Mouse (Mus musculus): ENCODE data around the gene 1810009A15Rik.

The 1810009A15Rik gene

DNA sequence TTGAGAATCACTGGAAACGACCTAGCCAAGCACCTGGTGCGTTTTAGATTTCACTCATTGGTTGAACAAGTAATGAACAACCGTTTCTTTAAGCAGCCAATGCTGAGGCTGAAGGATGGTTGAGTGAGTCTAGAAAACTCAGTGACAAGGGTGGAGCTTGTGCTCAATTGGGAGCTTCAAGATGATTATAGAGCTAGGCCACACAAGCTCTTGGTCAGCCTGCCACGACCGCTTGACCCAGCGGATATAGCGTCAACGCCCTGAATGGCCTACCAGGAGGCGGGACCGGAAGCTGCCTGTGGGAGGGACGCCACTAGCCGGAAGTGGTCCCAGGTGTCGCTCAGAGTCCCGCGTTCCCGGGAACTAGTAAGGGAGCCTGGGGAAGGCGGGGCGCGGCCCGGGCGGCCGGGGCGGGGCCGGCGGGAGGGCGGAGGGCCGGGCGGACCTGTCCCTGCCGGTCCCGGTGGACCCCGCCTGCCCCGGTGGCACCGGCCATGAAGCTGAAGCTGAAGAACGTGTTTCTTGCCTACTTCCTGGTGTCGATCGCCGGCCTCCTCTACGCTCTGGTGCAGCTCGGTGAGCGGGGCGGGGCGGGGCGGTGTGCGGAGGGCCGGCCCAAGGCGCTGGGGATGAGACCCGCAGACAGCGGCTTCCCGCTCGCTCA, 31.6 kb downstream of the 1810009A15Rik start, which contains the start of gene B3gat3:
Gene B3gat3, plus strand, starts transcription at position 302 of the 664 bp plus-strand sequence.
- DNase-seq (ENCODE audit: low read depth, low spot score): peak; percentile 89

DNA sequence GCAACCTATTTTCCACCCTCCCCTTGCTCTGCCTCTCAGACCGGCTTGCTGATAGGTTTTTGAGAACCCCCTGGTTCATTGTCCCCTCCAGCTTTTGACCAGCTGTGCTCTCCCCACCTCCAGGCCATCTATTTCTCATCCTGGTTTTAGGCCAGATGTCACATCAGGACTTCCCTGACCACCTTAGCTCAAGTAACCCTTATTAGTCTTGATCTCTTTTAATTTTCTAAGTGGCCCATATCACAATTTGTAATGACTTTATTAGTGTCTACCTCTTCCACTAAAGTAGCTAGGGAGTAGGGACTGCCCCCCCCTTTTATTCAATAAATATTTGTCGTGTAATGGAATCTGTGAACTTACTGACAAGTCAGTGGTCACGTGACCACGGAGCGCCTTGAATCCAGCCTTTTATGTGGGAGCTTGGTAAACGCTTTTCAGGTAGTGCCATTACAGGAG, 32.2 kb downstream of the 1810009A15Rik start:
- no peak for DNase-seq (ENCODE audit: low read depth, low spot score)

DNA sequence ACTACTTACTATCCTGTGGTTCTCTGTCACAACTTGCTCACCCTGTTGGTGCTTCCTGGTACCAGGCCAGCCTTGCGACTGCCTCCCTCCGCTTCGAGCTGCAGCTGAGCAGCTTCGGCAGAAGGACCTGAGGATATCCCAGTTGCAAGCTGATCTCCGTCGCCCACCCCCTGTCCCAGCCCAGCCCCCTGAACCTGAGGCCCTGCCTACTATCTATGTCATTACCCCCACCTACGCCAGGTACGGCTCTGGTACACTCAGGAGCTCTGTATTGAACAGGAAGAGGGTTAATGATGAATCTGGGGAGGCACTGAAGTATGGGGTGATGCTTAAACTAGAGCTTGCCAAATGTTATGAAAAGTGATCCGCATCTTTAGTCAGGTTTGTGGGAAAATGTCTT, 33.1 kb downstream of the 1810009A15Rik start:
- no peak for DNase-seq (ENCODE audit: low read depth, low spot score)

DNA sequence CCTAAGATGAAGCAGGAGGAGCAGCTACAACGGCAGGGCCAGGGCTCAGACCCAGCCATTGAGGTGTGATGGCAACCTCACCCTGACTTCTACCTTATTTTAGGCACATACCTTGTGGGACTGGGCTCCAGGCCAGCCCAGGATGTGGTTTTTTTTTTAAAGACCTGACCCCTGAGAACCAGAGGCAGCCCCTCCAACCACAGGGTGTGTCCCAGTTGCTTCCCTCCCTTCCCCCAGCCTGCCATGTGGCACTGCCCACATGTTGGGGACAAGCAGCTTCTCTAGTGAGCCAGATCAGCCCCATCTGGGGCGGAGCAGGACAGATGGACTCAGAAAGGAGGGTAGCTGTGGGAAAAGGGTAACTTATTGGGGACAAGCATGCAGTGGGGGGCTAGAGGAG, 38.1 kb downstream of the 1810009A15Rik start:
- DNase-seq (ENCODE audit: low read depth, low spot score): no peak

DNA sequence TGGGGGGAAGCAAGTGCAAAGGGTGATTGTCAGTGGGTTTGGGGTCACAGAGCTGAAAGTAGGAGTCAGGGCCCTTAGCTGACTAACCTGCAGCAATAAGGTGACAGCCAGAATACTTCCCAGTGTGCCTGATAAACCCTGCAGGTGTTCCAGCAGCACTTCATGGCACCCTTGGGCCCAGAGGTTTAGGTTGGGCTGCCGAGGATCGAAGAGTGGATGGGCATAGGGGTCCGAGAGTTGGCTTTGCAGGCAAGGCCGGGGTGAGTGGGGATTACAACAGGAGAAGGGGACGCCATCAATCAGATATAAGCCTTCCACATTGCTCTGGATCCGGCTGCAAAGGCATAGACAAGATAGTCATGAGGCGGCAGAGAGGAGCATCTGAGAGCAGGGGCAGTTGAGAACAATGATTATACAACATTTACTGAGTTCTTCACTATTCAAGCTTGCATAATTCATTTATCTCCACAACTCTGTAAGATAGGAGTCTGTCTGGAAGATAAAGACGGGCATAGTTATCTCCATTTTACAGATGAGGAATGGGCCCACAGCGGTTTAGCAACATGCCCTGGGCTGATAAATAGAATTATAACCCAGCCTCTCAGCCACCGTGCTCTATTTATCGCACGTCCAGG, 39.4 kb downstream of the 1810009A15Rik start:
- DNase-seq (ENCODE audit: low read depth, low spot score): no peak

DNA sequence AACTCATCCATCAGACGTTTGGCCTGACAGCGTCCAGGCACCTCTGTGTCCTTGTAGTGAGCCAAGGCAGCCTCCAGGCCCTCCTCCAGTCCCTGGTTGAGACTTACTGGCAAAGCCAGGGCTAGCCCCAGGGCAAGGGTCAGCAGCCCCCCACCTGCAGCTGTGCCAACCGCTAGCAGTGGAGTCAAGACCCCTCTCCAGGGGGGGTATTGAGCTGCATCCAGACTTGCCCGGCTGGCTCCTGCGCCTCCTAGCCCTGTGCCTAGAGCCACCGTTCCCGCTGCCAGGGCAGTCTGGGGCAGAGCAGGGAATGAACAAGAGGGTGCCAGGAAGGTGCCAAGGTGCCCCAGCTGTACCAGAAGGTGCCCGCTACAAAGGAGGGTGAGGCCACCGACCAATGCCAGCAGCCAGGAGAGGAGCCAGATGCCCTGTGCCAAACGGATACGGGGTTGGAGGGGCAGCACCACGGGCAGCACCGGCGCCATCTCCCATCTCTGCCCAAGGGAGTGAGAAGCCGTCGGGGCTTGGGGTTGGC, 40.1 kb downstream of the 1810009A15Rik start:
- no peak for DNase-seq (ENCODE audit: low read depth, low spot score)

DNA sequence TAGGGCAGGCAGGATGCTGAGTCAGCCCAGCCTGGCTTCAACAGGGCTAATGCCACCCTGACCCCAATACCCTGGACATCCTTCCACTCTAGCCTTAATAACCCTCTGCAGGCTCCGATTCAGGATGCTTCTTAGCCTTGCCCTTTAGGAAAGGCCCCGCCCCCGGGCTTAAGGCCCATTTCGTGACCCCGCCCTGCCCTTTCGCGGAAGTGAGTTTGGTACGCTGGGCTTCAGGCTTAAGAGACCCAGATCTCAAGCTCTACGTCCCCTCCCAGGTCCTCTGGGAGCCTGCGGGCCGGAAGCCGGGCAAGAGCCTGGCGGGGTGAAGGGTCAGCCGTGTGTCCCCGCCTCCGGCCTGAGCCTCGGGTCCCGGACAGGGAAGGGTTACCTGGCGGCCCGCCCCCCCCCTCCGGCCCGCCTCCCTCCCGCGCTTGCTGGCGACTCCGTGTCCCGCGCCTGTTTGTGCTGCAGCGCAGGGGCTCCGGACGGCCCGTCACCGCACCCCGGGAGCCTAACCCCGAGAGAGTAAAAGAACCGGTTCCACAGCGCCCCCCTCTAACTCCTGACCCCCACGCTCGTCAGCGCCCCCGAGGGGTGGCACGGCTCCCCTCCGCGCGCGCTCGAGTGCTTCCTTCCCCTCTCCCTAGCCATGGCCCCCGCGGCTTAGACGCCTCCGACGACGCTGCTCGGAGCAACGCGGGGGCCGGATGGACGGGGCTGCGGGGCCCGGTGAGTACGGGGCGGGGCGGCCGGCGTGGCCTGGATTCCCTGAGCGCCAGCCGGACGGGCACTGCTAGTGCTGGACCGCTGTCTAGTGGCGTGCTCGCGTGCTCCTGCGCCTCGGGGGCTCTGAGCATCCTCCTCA, 40.8 kb downstream of the 1810009A15Rik start, which contains the start of the genes Rom1 and Eml3:
Gene Rom1, minus strand, starts transcription at position 133 of the 865 bp plus-strand sequence.
Gene Eml3, plus strand, starts transcription at position 329 of the 865 bp plus-strand sequence.
- peak; percentile 67 for DNase-seq (ENCODE audit: low read depth, low spot score)

DNA sequence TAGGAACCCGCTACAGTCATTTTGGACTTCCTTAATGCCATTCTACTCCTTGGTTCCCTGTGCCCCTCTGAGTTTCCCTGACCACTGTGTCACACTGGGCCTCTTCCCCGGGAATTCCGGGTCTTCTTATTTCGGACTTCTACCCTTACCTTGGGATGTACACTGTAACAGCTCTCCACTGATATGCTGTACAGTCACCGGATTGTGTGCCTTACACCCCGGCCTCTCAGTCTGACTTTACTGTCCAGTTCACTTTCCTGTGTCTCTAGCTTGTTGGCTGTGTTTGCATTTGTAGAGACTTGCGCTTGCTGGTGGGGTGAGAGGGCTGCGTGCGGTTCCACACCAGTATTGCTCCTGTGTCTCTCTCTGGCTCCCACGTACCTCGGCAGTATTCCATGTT, 41.5 kb downstream of the 1810009A15Rik start:
- DNase-seq (ENCODE audit: low read depth, low spot score): no peak

DNA sequence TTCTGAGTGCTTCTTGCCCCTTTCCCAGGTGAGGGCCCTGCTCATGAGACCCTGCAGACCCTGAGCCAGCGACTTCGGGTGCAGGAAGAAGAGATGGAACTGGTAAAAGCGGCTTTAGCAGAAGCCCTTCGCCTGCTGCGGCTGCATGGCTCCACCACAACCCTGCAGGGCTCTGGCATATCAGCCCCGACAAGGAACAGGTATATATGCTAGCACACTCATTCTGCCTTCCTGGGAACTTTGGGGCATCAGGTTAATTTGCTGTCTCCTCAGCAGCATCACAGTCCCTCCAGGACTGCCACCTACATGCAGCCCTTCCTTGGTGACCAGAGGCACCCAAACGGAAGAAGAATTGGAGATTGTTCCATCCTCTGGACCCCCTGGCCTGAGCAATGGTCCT, 42.1 kb downstream of the 1810009A15Rik start:
- DNase-seq (ENCODE audit: low read depth, low spot score): no peak

DNA sequence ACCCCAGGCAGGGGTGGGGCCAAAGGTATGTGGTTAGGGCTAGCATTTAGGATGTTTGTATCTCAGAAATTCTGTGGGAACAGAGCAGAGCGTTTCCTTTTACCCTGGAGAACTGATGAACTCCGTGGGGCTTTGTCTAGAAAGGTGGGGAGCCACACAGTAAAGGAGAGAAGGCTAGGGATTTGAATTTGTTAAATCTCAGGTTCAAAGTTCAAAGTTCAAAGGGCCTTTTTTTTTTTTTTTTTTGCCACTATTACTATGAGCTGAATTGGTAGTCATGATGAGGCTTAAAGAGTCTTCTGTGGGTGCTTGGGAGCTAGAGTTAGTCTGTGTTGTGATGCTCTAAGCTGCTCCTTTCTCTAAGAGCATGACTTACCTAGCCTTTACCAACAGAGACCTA, 48.1 kb downstream of the 1810009A15Rik start:
- DNase-seq (ENCODE audit: low read depth, low spot score): no peak
